Mouse (Mus musculus): ENCODE data around the gene Slk. TPM values are rescaled to one million over a fixed set of nuclear protein-coding genes. Genes with fewer than 3 reads are reported as not detected.

Slk gene
- polyA plus RNA-seq, 1 experiment from 2014 or later, result 9.3 TPM

- H3K4me1 ChIP-seq, result no peaks in the 10 kb centered on the region
- no peak overlapping the region for H3K9ac ChIP-seq
- no peaks in the 10 kb centered on the region for H3K36me3 ChIP-seq
- no peak for ATAC-seq
- no peak overlapping the region for H3K27ac ChIP-seq
- no peak overlapping the region for H3K4me2 ChIP-seq
- H3K4me3 ChIP-seq, result no peak overlapping the region
- WGBS (ENCODE audit: insufficient replicate concordance), result 73% methylated on average over 9 of the region's 9 CpGs
- H3K27me3 ChIP-seq (replicated peaks), result peaks cover 4% of the 10 kb centered on the region
- H3K9me3 ChIP-seq (replicated peaks), result no peaks in the 10 kb centered on the region
These were observed 80.4 kb downstream of the Slk start for GRCm38 (mm10) chr19:47659765-47660408.

- ATAC-seq, result no peak
These were observed 88.1 kb downstream of the Slk start for GRCm38 (mm10) chr19:47667601-47668000.

GRCm38 (mm10) chr19:47668399-47668798, 88.9 kb downstream of the Slk start:
- WGBS (ENCODE audit: insufficient replicate concordance), result 66% methylated on average over 9 of the region's 9 CpGs
- Histone ChIP-seq H3K4me2 (no peak overlapping the region), H3K9ac (no peak overlapping the region), H3K9me3 (replicated peaks) (no peaks in the 10 kb centered on the region), H3K27ac (no peak overlapping the region), H3K36me3 (no peaks in the 10 kb centered on the region), H3K4me3 (no peak overlapping the region), H3K4me1 (peaks cover 5% of the 10 kb centered on the region; the same call in 1 of the 2 replicates), H3K27me3 (replicated peaks) (peaks cover 5% of the 10 kb centered on the region; the same call in 1 of the 2 replicates)
- ATAC-seq, result no peak

More at GRCm38 (mm10) chr19:47667601-47668000, 88.1 kb downstream of the Slk start:
- H3K4me3 ChIP-seq, result no peak overlapping the region
- H3K9me3 ChIP-seq (replicated peaks), result no peaks in the 10 kb centered on the region
- H3K36me3 ChIP-seq, result no peaks in the 10 kb centered on the region
- no peak overlapping the region for H3K27ac ChIP-seq
- peaks cover 6% of the 10 kb centered on the region for H3K27me3 ChIP-seq (replicated peaks)
- 55% methylated on average over 8 of the region's 8 CpGs for WGBS (ENCODE audit: insufficient replicate concordance)
- H3K9ac ChIP-seq, result no peak overlapping the region
- peaks cover 5% of the 10 kb centered on the region; the same call in 1 of the 2 replicates for H3K4me1 ChIP-seq
- no peak overlapping the region for H3K4me2 ChIP-seq

GRCm38 (mm10) chr19:47674419-47674818, 94.9 kb downstream of the Slk start:
- Histone ChIP-seq H3K4me3 (no peak overlapping the region), H3K4me2 (no peak overlapping the region), H3K9me3 (replicated peaks) (no peaks in the 10 kb centered on the region), H3K36me3 (no peaks in the 10 kb centered on the region), H3K27me3 (replicated peaks) (peaks cover 8% of the 10 kb centered on the region; the same call in 1 of the 2 replicates), H3K9ac (no peak overlapping the region), H3K4me1 (no peaks in the 10 kb centered on the region), H3K27ac (no peak overlapping the region)
- WGBS (ENCODE audit: insufficient replicate concordance), result 24% methylated on average over 8 of the region's 8 CpGs
- no peak for ATAC-seq

GRCm38 (mm10) chr19:47678675-47679074, 99.2 kb downstream of the Slk start:
- H3K9ac ChIP-seq, result no peak overlapping the region
- no peaks in the 10 kb centered on the region for H3K36me3 ChIP-seq
- H3K27ac ChIP-seq, result no peak overlapping the region
- no peak overlapping the region for H3K4me3 ChIP-seq
- H3K9me3 ChIP-seq (replicated peaks), result no peaks in the 10 kb centered on the region
- peaks cover 8% of the 10 kb centered on the region; the same call in 1 of the 2 replicates for H3K27me3 ChIP-seq (replicated peaks)
- no peak overlapping the region for H3K4me2 ChIP-seq
- WGBS (ENCODE audit: insufficient replicate concordance), result 70% methylated on average over 12 of the region's 12 CpGs
- H3K4me1 ChIP-seq, result no peaks in the 10 kb centered on the region
- no peak for ATAC-seq

GRCm38 (mm10) chr19:47689592-47689991, 110.1 kb downstream of the Slk start:
- Histone ChIP-seq H3K36me3 (no peaks in the 10 kb centered on the region), H3K27ac (no peak overlapping the region), H3K4me3 (no peak overlapping the region), H3K4me2 (no peak overlapping the region), H3K9me3 (replicated peaks) (no peaks in the 10 kb centered on the region), H3K9ac (no peak overlapping the region), H3K4me1 (peaks cover 15% of the 10 kb centered on the region), H3K27me3 (replicated peaks) (0 out of 2 replicates have a peak, but pooled peaks cover 5% of the 10 kb centered on the region)
- 18% methylated on average over 7 of the region's 7 CpGs for WGBS (ENCODE audit: insufficient replicate concordance)
- no peak for ATAC-seq

- ATAC-seq, result no peak
- H3K4me2 ChIP-seq, result no peak within 1 kb of the TSS
- H3K9me3 ChIP-seq (replicated peaks), result no peaks in the 10 kb centered on the region
- 0 out of 2 replicates have a peak, but pooled peaks cover 5% of the 10 kb centered on the region for H3K27me3 ChIP-seq (replicated peaks)
- no peak within 1 kb of the TSS for H3K9ac ChIP-seq
- no peak within 1 kb of the TSS for H3K27ac ChIP-seq
- H3K4me3 ChIP-seq, result no peak within 1 kb of the TSS
- peaks cover 15% of the 10 kb centered on the region for H3K4me1 ChIP-seq
- WGBS (ENCODE audit: insufficient replicate concordance), result 49% methylated on average over 6 of the region's 6 CpGs
- no peaks in the 10 kb centered on the region for H3K36me3 ChIP-seq
These were observed 112.5 kb downstream of the Slk start, which contains the start of gene Col17a1 for GRCm38 (mm10) chr19:47691994-47692393. TSS of gene Col17a1 (minus strand) at chr19:47692094.

Other genes starting within 250 kb of the Slk start
- gene Sh3pxd2a, start 115.3 kb upstream of the Slk start, polyA plus RNA-seq (2016; fragmentation: Nextera tagmentation; extraction: Ambion mirVana), result 1.1 and 1.6 TPM in 2 replicates
- gene Stn1, start 42.2 kb upstream of the Slk start, polyA plus RNA-seq (2016; fragmentation: Nextera tagmentation; extraction: Ambion mirVana), result 17.4 TPM in 2 replicates
- gene Col17a1, start 112.4 kb downstream of the Slk start, polyA plus RNA-seq (2016; fragmentation: Nextera tagmentation; extraction: Ambion mirVana), result 0.28 and 0.37 TPM in 2 replicates
- gene Sfr1, start 152.0 kb downstream of the Slk start, polyA plus RNA-seq (2016; fragmentation: Nextera tagmentation; extraction: Ambion mirVana), result 126 and 129 TPM in 2 replicates

Measured in liver, embryonic 12.5 days (tissue).